Mouse (Mus musculus) frontal cortex, postnatal 14 days (tissue): ENCODE measurements around the gene Gga1.
A peak's percentile ranks its signal among the peaks of the same experiment; 100 is the strongest.

ENCODE experiments used
- DNase-seq, 2 experiments: peaks; one replicate each; pipeline ENCODE4 v3.0.0; 2022; ENCODE audit warnings: low spot score in 2 of 2

Gga1 gene

GRCm38 (mm10) chr15:78914091-78914822 is 37.3 kb downstream of the Gga1 start:
- DNase-seq, result peak in 1 of 2 experiments; percentile 55

GRCm38 (mm10) chr15:78914823-78915659 is 38.1 kb downstream of the Gga1 start:
- no peak for DNase-seq

- DNase-seq, result peak in 1 of 2 experiments; percentile 61
Measured at GRCm38 (mm10) chr15:78915660-78916017, 38.6 kb downstream of the Gga1 start.

GRCm38 (mm10) chr15:78916052-78916826 is 39.2 kb downstream of the Gga1 start:
- no peak for DNase-seq

GRCm38 (mm10) chr15:78918126-78918525 is 41.1 kb downstream of the Gga1 start:
- DNase-seq, result no peak

GRCm38 (mm10) chr15:78919914-78920313 is 42.9 kb downstream of the Gga1 start:
- no peak for DNase-seq

GRCm38 (mm10) chr15:78922700-78923099 is 45.7 kb downstream of the Gga1 start:
- no peak for DNase-seq

- no peak for DNase-seq
Measured at GRCm38 (mm10) chr15:78923585-78923984, 46.6 kb downstream of the Gga1 start.

- DNase-seq, result no peak
Measured at GRCm38 (mm10) chr15:78925129-78925528, 48.1 kb downstream of the Gga1 start.

- DNase-seq, result peak in 1 of 2 experiments; percentile 48
Measured at GRCm38 (mm10) chr15:78926021-78926919, 49.3 kb downstream of the Gga1 start, which contains the start of gene Lgals1. TSS of gene Lgals1 (plus strand) at chr15:78926725.

- no peak for DNase-seq
Measured at GRCm38 (mm10) chr15:78927021-78927787, 50.2 kb downstream of the Gga1 start.

- DNase-seq, result peak in 1 of 2 experiments; percentile 48
Measured at GRCm38 (mm10) chr15:78927788-78928457, 50.9 kb downstream of the Gga1 start.

- DNase-seq, result no peak
Measured at GRCm38 (mm10) chr15:78928539-78928938, 51.5 kb downstream of the Gga1 start.

- DNase-seq, result no peak
Measured at GRCm38 (mm10) chr15:78930192-78930706, 53.3 kb downstream of the Gga1 start.

- DNase-seq, result no peak
Measured at GRCm38 (mm10) chr15:78930801-78931426, 53.9 kb downstream of the Gga1 start.

GRCm38 (mm10) chr15:78931577-78931976 is 54.6 kb downstream of the Gga1 start:
- DNase-seq, result no peak

- peak; percentile 68 to 78 for DNase-seq
Measured at GRCm38 (mm10) chr15:78934784-78935320, 57.9 kb downstream of the Gga1 start, which contains the start of gene Nol12. TSS of gene Nol12 (plus strand) at chr15:78934933.

- no peak for DNase-seq
Measured at GRCm38 (mm10) chr15:78936403-78936802, 59.4 kb downstream of the Gga1 start.

- no peak for DNase-seq
Measured at GRCm38 (mm10) chr15:78937311-78937710, 60.3 kb downstream of the Gga1 start.
